Mouse (Mus musculus) gastrocnemius, postnatal 36 days (tissue): ENCODE measurements around the gene Natd1. TPM values are rescaled to one million over a fixed set of nuclear protein-coding genes. Genes with fewer than 3 reads are reported as not detected.

ENCODE experiments used
- DNase-seq, 2 experiments: peaks; one replicate each; pipeline ENCODE4 v3.0.0; 2022
- intact Hi-C: fragments of 180-260 bp; cut with DNase I; formaldehyde crosslinking; loops from one replicate; pipeline ENCODE4 v1.15.1; 2025
- total RNA-seq, 2 experiments: library from RNA; stranded (reverse); gene quantifications; 2 replicates each; pipeline ENCODE4 v1.2.3; 2021

Gene Natd1
- total RNA-seq, 2 experiments from 2014 or later, result 6.8 to 9.6 TPM

DNA sequence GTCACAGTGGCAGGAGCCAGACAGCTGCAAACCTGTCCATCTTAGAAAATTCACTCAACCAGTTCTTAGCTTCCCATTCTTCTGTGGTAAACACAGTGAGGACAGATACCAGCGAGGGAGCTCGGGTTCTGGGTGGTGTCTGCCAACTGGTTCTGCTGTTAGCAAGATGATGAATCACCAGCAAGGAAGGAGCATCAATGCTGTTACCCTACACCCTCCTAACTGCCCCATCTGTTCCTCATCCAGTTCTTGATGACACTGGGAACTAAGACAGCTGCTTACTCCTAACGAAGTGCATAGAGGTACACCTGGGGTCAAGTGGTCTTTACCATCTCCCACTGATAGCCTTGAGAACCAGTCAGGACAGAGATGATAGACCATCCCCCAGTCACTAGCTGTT is 58.0 kb downstream of the Natd1 start:
- intact Hi-C loops, result no loop called here
- DNase-seq, result no peak

Other genes with a start within 250 kb of the Natd1 start
- gene Llgl1, start 215.0 kb downstream of the Natd1 start, total RNA-seq, result 1 to 10 TPM; 8.2 to 8.5 TPM
- gene Flii, start 187.5 kb downstream of the Natd1 start, total RNA-seq, result 10 to 100 TPM; 91.5 to 95.2 TPM
- gene Mief2, start 186.4 kb downstream of the Natd1 start, total RNA-seq, result 10 to 100 TPM; 70.1 to 91.0 TPM
- 1 to 10 TPM; 3.2 to 4.5 TPM for gene Top3a, start 137.4 kb downstream of the Natd1 start, total RNA-seq
- 10 to 100 TPM; 12.6 to 19.2 TPM for gene Smcr8, start 137.2 kb downstream of the Natd1 start, total RNA-seq
- gene Shmt1, start 103.0 kb downstream of the Natd1 start, total RNA-seq, result 10 to 100 TPM; 12.9 to 13.6 TPM
- 10 to 100 TPM; 19.1 to 21.1 TPM for gene Dhrs7b, start 84.1 kb downstream of the Natd1 start, total RNA-seq
- 10 to 100 TPM; 37.7 to 41.3 TPM for gene Tmem11, start 35.5 kb downstream of the Natd1 start, total RNA-seq
- gene Map2k3, start 17.3 kb upstream of the Natd1 start, total RNA-seq, result 100 to 1,000 TPM; 172 to 192 TPM
- 10 to 100 TPM; 56.1 to 69.0 TPM for gene Kcnj12, start 107.8 kb upstream of the Natd1 start, total RNA-seq
- gene Tnfrsf13b, start 212.0 kb upstream of the Natd1 start, total RNA-seq, result under 1 TPM; 0.30 to 0.43 TPM